Mouse (Mus musculus) cerebellum, adult 11-12 months (tissue): ENCODE results near the gene Pcare.

Experiments used
- DNase-seq: peaks from one replicate; pipeline ENCODE4 v3.0.0; 2022

Gene Pcare

GRCm38 (mm10) chr17:71720434-71720833 lies 32.3 kb downstream of the Pcare start:
- peak; percentile 82 for DNase-seq

- no peak for DNase-seq
Observed at GRCm38 (mm10) chr17:71717881-71718625, 34.6 kb downstream of the Pcare start.

GRCm38 (mm10) chr17:71715034-71715433 lies 37.7 kb downstream of the Pcare start:
- no peak for DNase-seq

GRCm38 (mm10) chr17:71712279-71712678 lies 40.4 kb downstream of the Pcare start:
- DNase-seq: no peak

GRCm38 (mm10) chr17:71707715-71708114 lies 45.0 kb downstream of the Pcare start:
- DNase-seq: no peak

- no peak for DNase-seq
Observed at GRCm38 (mm10) chr17:71705550-71706480, 46.9 kb downstream of the Pcare start.

- no peak for DNase-seq
Observed at GRCm38 (mm10) chr17:71705113-71705512, 47.6 kb downstream of the Pcare start.

GRCm38 (mm10) chr17:71698619-71698956 lies 54.1 kb downstream of the Pcare start:
- no peak for DNase-seq

- no peak for DNase-seq
Observed at GRCm38 (mm10) chr17:71697896-71698618, 54.6 kb downstream of the Pcare start.

GRCm38 (mm10) chr17:71696396-71696795 lies 56.3 kb downstream of the Pcare start:
- DNase-seq: no peak

GRCm38 (mm10) chr17:71695716-71696315 lies 56.9 kb downstream of the Pcare start:
- no peak for DNase-seq

GRCm38 (mm10) chr17:71695151-71695550 lies 57.5 kb downstream of the Pcare start:
- DNase-seq: no peak

GRCm38 (mm10) chr17:71693780-71694179 lies 58.9 kb downstream of the Pcare start:
- no peak for DNase-seq
